8 mouse cellular contexts compared by ENCODE assay signal in genomic region chr1:59516026-59516917, GRCm38 (mm10). TPM values are rescaled to one million over a fixed set of nuclear protein-coding genes. Genes with fewer than 3 reads are reported as not detected.
DNase-seq lines count a peak whose midpoint lies in the region; ATAC-seq lines count a peak whose summit lies in the region.

Gene Gm973, plus strand, starts transcription at chr1:59516264.

- H3K4me1 ChIP-seq in embryonic facial prominence, embryonic 11.5 days (ENCODE audit: control insufficient read depth, insufficient read depth, low read length), result peaks cover 4% of the 10 kb centered on the region
- H3K4me1 ChIP-seq in midbrain, embryonic 10.5 days, result peaks cover 53% of the 10 kb centered on the region

- H3K27me3 ChIP-seq in embryonic facial prominence, embryonic 11.5 days (ENCODE audit: control insufficient read depth, insufficient read depth, low read length), result no peaks in the 10 kb centered on the region
- H3K27me3 ChIP-seq in midbrain, embryonic 10.5 days (ENCODE audit: low read depth, poor library complexity, severe bottlenecking), result no peaks in the 10 kb centered on the region

- H3K9me3 ChIP-seq in embryonic facial prominence, embryonic 11.5 days (replicated peaks; ENCODE audit: control insufficient read depth, low read length), result no peaks in the 10 kb centered on the region
- no peaks in the 10 kb centered on the region for H3K9me3 ChIP-seq in midbrain, embryonic 10.5 days (replicated peaks)

- H3K27ac ChIP-seq in embryonic facial prominence, embryonic 11.5 days (replicated peaks; ENCODE audit: low read depth, low read length), result peak within 1 kb of the TSS; percentile 96
- H3K27ac ChIP-seq in midbrain, embryonic 10.5 days (replicated peaks), result peak within 1 kb of the TSS; percentile 97

- peak within 1 kb of the TSS; percentile 62 for H3K9ac ChIP-seq in embryonic facial prominence, embryonic 11.5 days (replicated peaks; ENCODE audit: low read length)

- H3K36me3 ChIP-seq in embryonic facial prominence, embryonic 11.5 days (replicated peaks; ENCODE audit: control insufficient read depth, insufficient read depth, low read depth, low read length), result no peaks in the 10 kb centered on the region
- H3K36me3 ChIP-seq in midbrain, embryonic 10.5 days, result no peaks in the 10 kb centered on the region

- peak; percentile 47 for DNase-seq in NIH3T3 (ENCODE audit: low read depth)
- peak; percentile 93 for DNase-seq in embryonic facial prominence, embryonic 11.5 days (ENCODE audit: low spot score)
- peak; percentile 37 to 69 for DNase-seq in gastrocnemius, postnatal 4 days (ENCODE audit: low spot score in 2 of 2)
- DNase-seq in hindlimb bud, embryonic 11.5 days (ENCODE audit: extremely low spot score, low read depth, low spot score), result peak; percentile 77
- peak; percentile 79 for DNase-seq in left cerebral cortex, postnatal 10 days (ENCODE audit: extremely low spot score in 1 of 2, low spot score in 2 of 2)
- peak; percentile 88 for DNase-seq in midbrain, embryonic 10.5 days (ENCODE audit: low spot score)
- peak; percentile 72 for DNase-seq in skeletal muscle tissue, adult 2 months (ENCODE audit: low read depth, low spot score)
- DNase-seq in spleen, postnatal 4 days (ENCODE audit: low spot score in 2 of 2), result no peak

- peak within 1 kb of the TSS; percentile 27 for H3K4me3 ChIP-seq in embryonic facial prominence, embryonic 11.5 days (ENCODE audit: low read depth, low read length)
- peak within 1 kb of the TSS; percentile 55 for H3K4me3 ChIP-seq in midbrain, embryonic 10.5 days

- peak; percentile 96 for ATAC-seq in embryonic facial prominence, embryonic 11.5 days (replicated peaks; ENCODE audit: insufficient number of reproducible peaks, low FRiP score, low TSS enrichment, low read depth)

- peak within 1 kb of the TSS; percentile 49 for H3K4me2 ChIP-seq in embryonic facial prominence, embryonic 11.5 days (ENCODE audit: low read depth, low read length)

- intact Hi-C loops in left cerebral cortex, postnatal 10 days (cut with DNase I), result no loop called here

- 3% methylated on average over 25 of the region's 25 CpGs for WGBS in embryonic facial prominence, embryonic 11.5 days
- 3% methylated on average over 25 of the region's 25 CpGs for WGBS in midbrain, embryonic 10.5 days

RNA-seq across cellular contexts. Expression of gene Gm973, which starts in this region (rescaled TPM):
- 2.3 and 3.7 TPM in 2 replicates for polyA plus RNA-seq in embryonic facial prominence, embryonic 11.5 days (2014; fragmentation: Nextera tagmentation; extraction: Ambion mirVana)
- 1 to 10 TPM; 1.9 to 2.2 TPM for total RNA-seq in gastrocnemius, postnatal 4 days (2021)
- 1 to 10 TPM; 4.6 to 4.8 TPM for total RNA-seq in left cerebral cortex, postnatal 10 days (2021)
- 9.0 and 9.4 TPM in 2 replicates for polyA plus RNA-seq in midbrain, embryonic 10.5 days (2016; fragmentation: Nextera tagmentation; extraction: Ambion mirVana)

Comparison
In these comparisons a context has a peak if more than half of its experiments do, and no peak if none do; other contexts are left out.
1. DNase-seq: peak in NIH3T3 (single experiment), embryonic facial prominence, embryonic 11.5 days (single experiment), gastrocnemius, postnatal 4 days (2 of 2), hindlimb bud, embryonic 11.5 days (single experiment), left cerebral cortex, postnatal 10 days (2 of 2), midbrain, embryonic 10.5 days (single experiment) and skeletal muscle tissue, adult 2 months (single experiment); none in spleen, postnatal 4 days (0 of 2).